Mouse (Mus musculus) megakaryocyte, embryonic 14.5 days (primary cell): ENCODE data around the gene Nxph1.

Experiments used
- FLI1 ChIP-seq: IDR thresholded peaks from 2 replicates; pipeline ENCODE4 v1.6.1; 2012; ENCODE audit warnings: low read length, inconsistent platforms, mixed read lengths
- GATA1 ChIP-seq: IDR thresholded peaks from 3 replicates; pipeline ENCODE4 v1.6.1; 2012; ENCODE audit warnings: mixed read lengths, low read length, inconsistent platforms, borderline replicate concordance

DNA sequence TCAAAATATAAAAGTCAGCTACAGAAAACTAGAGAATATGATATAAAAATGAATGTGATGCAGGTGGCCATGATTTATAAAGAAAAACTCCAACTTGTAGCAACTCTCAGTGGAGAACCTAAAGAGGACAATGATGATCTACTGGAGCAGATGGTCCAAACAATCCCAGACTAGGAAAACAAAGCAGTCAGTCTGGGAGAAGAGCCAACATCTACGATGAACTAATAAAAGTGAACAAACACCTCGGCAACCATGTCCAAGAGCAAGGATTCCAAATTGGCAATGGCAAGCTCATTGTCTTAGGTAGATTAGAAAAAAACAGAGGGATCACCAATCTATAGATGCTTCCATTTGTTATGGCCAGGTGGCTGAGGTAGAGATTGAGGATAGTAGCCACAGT is 211.0 kb downstream of the Nxph1 start:
- TF ChIP-seq GATA1 (no peak), FLI1 (no peak)
